Mouse (Mus musculus): ENCODE data around the gene Irf2bpl. TPM values are rescaled to one million over a fixed set of nuclear protein-coding genes. Genes with fewer than 3 reads are reported as not detected.

Gene Irf2bpl
- total and polyA plus RNA-seq, 3 experiments, result 6.9 to 8.0 TPM; not detected in 1

GRCm38 (mm10) chr12:86906395-86906794 is 21.8 kb upstream of the Irf2bpl start:
- DNase-seq (ENCODE audit: low read depth, low spot score), result peak; percentile 89
- H3K79me2 ChIP-seq (ENCODE audit: control insufficient read depth, insufficient read depth, low read length, poor library complexity), result no peaks in the 10 kb centered on the region; the same call in 1 of the 2 replicates
- H3K4me1 ChIP-seq (ENCODE audit: control insufficient read depth in 1 of 2, insufficient read depth in 2 of 2, low read length in 2 of 2), result peaks cover 0 to 12% of the 10 kb centered on the region in 2 experiments; a peak in 3 of 4 replicates
- no peaks in the 10 kb centered on the region; a peak in 1 of 4 replicates for H3K27me3 ChIP-seq (ENCODE audit: control insufficient read depth in 1 of 2, insufficient read depth in 2 of 2, low read length in 2 of 2)
- no peak overlapping the region for H3K27ac ChIP-seq (ENCODE audit: control insufficient read depth, low read depth, low read length)
- H3K4me3 ChIP-seq (ENCODE audit: control insufficient read depth in 1 of 2, insufficient read depth in 1 of 2, low read depth in 2 of 2, low read length in 2 of 2), result peak overlapping the region; percentile 34 to 37; a peak in 3 of 4 replicates
- H3K36me3 ChIP-seq (ENCODE audit: control insufficient read depth in 1 of 2, insufficient read depth in 2 of 2, low read length in 2 of 2), result peaks cover 0 to 12% of the 10 kb centered on the region in 2 experiments; a peak in 2 of 4 replicates
- H3K9ac ChIP-seq (ENCODE audit: control insufficient read depth, low read depth, low read length, poor library complexity, severe bottlenecking), result peak overlapping the region; percentile 51
- no peaks in the 10 kb centered on the region for H3K9me3 ChIP-seq (replicated peaks; ENCODE audit: insufficient read depth, low read length)
- TF ChIP-seq SMC3 (IDR thresholded peaks at IDR 0.05; ENCODE audit: low read depth, low read length), result peak; percentile 94
- TF ChIP-seq ZC3H11A (IDR thresholded peaks at IDR 0.05; ENCODE audit: low read depth, low read length), result peak; percentile 86
- TF ChIP-seq CTCF (IDR thresholded peaks at IDR 0.05 in 2 of 3, conservative IDR thresholded peaks at IDR 0.05 in 1 of 3; ENCODE audit: control insufficient read depth in 1 of 3, insufficient read depth in 1 of 3, low read depth in 2 of 3, low read length in 3 of 3, poor library complexity in 1 of 3, severe bottlenecking in 1 of 3), result peak; percentile 71 to 95 (median 94)
- no peak for TF ChIP-seq ELF1 (IDR thresholded peaks at IDR 0.05; ENCODE audit: low read depth, low read length)
- TF ChIP-seq ZNF384 (IDR thresholded peaks at IDR 0.05; ENCODE audit: low read depth, low read length), result 0 out of 2 replicates have a peak, but pooled peaks have one; percentile 10
- peak; percentile 76; the same call in 1 of the 2 replicates for TF ChIP-seq MAZ (IDR thresholded peaks at IDR 0.05; ENCODE audit: low read depth, low read length)
- TF ChIP-seq NELFE (IDR thresholded peaks at IDR 0.05; ENCODE audit: low read depth, low read length), result no peak
- 0 out of 2 replicates have a peak, but pooled peaks have one; percentile 42 for TF ChIP-seq HCFC1 (IDR thresholded peaks at IDR 0.05; ENCODE audit: low read depth, low read length)
- TF ChIP-seq MAX (IDR thresholded peaks at IDR 0.05; ENCODE audit: low read length), result no peak
- 0 out of 4 replicates have a peak, but pooled peaks of 1 of the 2 experiments have one; percentile 16 for TF ChIP-seq POLR2A (IDR thresholded peaks at IDR 0.05; ENCODE audit: control insufficient read depth in 1 of 2, insufficient read depth in 1 of 2, low read depth in 1 of 2, low read length in 2 of 2, poor library complexity in 1 of 2)
- TF ChIP-seq UBTF (IDR thresholded peaks at IDR 0.05; ENCODE audit: borderline replicate concordance, insufficient read depth, low read depth, low read length), result no peak
- TF ChIP-seq KAT2A (conservative IDR thresholded peaks at IDR 0.05; ENCODE audit: low read depth, low read length), result no peak
- no peak for TF ChIP-seq CHD2 (IDR thresholded peaks at IDR 0.05; ENCODE audit: low read length)
- TF ChIP-seq SIN3A (IDR thresholded peaks at IDR 0.05; ENCODE audit: low read length), result no peak
- TF ChIP-seq TCF12 (IDR thresholded peaks at IDR 0.05; ENCODE audit: low read depth, low read length), result 0 out of 2 replicates have a peak, but pooled peaks have one; percentile 10
- no peak for TF ChIP-seq E2F4 (IDR thresholded peaks at IDR 0.05; ENCODE audit: borderline replicate concordance, low read depth, low read length)
- TF ChIP-seq RAD21 (IDR thresholded peaks at IDR 0.05; ENCODE audit: low read depth, low read length), result peak; percentile 91

GRCm38 (mm10) chr12:86905876-86906275 is 21.3 kb upstream of the Irf2bpl start:
- H3K27me3 ChIP-seq (ENCODE audit: control insufficient read depth in 1 of 2, insufficient read depth in 2 of 2, low read length in 2 of 2), result no peaks in the 10 kb centered on the region
- no peaks in the 10 kb centered on the region for H3K9me3 ChIP-seq (replicated peaks; ENCODE audit: insufficient read depth, low read length)
- H3K4me3 ChIP-seq (ENCODE audit: control insufficient read depth in 1 of 2, insufficient read depth in 1 of 2, low read depth in 2 of 2, low read length in 2 of 2), result peak overlapping the region; percentile 34 to 37; a peak in 3 of 4 replicates
- H3K4me1 ChIP-seq (ENCODE audit: control insufficient read depth in 1 of 2, insufficient read depth in 2 of 2, low read length in 2 of 2), result peaks cover 0 to 12% of the 10 kb centered on the region in 2 experiments; a peak in 3 of 4 replicates
- TF ChIP-seq ZMIZ1 (IDR thresholded peaks at IDR 0.05; ENCODE audit: low read depth, low read length), result no peak
- no peak for TF ChIP-seq NRF1 (IDR thresholded peaks at IDR 0.05; ENCODE audit: insufficient read depth, low read depth, low read length, poor library complexity, severe bottlenecking)
- no peak for TF ChIP-seq ELF1 (IDR thresholded peaks at IDR 0.05; ENCODE audit: low read depth, low read length)
- no peak for TF ChIP-seq MAFK (IDR thresholded peaks at IDR 0.05; ENCODE audit: borderline replicate concordance, low read depth, low read length)
- TF ChIP-seq GABPA (IDR thresholded peaks at IDR 0.05; ENCODE audit: low read depth, low read length), result no peak
- TF ChIP-seq USF1 (IDR thresholded peaks at IDR 0.05; ENCODE audit: low read depth, low read length), result no peak
- H3K79me2 ChIP-seq (ENCODE audit: control insufficient read depth, insufficient read depth, low read length, poor library complexity), result no peaks in the 10 kb centered on the region; the same call in 1 of the 2 replicates
- H3K9ac ChIP-seq (ENCODE audit: control insufficient read depth, low read depth, low read length, poor library complexity, severe bottlenecking), result peak overlapping the region; percentile 51
- no peak for DNase-seq (ENCODE audit: low read depth, low spot score)
- peaks cover 0 to 12% of the 10 kb centered on the region in 2 experiments; a peak in 2 of 4 replicates for H3K36me3 ChIP-seq (ENCODE audit: control insufficient read depth in 1 of 2, insufficient read depth in 2 of 2, low read length in 2 of 2)
- H3K27ac ChIP-seq (ENCODE audit: control insufficient read depth, low read depth, low read length), result peak overlapping the region; percentile 55; the same call in 1 of the 2 replicates

Data from MEL (cell line).